Mouse (Mus musculus): ENCODE results near the gene Lhfpl2. TPM values are rescaled to one million over a fixed set of nuclear protein-coding genes. Genes with fewer than 3 reads are reported as not detected.

The Lhfpl2 gene
- polyA plus RNA-seq, 1 experiment from 2014 or later: 81.0 TPM

GRCm38 (mm10) chr13:94062349-94063111 lies 4.9 kb downstream of the Lhfpl2 start:
- H3K4me3 ChIP-seq (ENCODE audit: low read length): peak overlapping the region; percentile 17
- H3K4me1 ChIP-seq (ENCODE audit: control insufficient read depth, insufficient read depth, low read length): peaks cover 60% of the 10 kb centered on the region
- H3K9me3 ChIP-seq (ENCODE audit: control insufficient read depth, low read length): no peaks in the 10 kb centered on the region
- 16% methylated on average over 21 of the region's 21 CpGs for WGBS
- no peak overlapping the region; the same call in 1 of the 2 replicates for H3K9ac ChIP-seq (ENCODE audit: low read depth, low read length)
- H3K36me3 ChIP-seq (ENCODE audit: control insufficient read depth, insufficient read depth, low read length): no peaks in the 10 kb centered on the region; the same call in 1 of the 2 replicates
- no peaks in the 10 kb centered on the region for H3K27me3 ChIP-seq (ENCODE audit: control insufficient read depth, insufficient read depth, low read length)
- peak overlapping the region; percentile 77 for H3K27ac ChIP-seq (ENCODE audit: low read depth, low read length)
- peak overlapping the region; percentile 34 for H3K4me2 ChIP-seq (replicated peaks; ENCODE audit: low read depth, low read length)
- peak; percentile 40 for ATAC-seq (ENCODE audit: low FRiP score, low TSS enrichment)

GRCm38 (mm10) chr13:94063156-94063555 lies 5.6 kb downstream of the Lhfpl2 start:
- no peak overlapping the region; the same call in 1 of the 2 replicates for H3K9ac ChIP-seq (ENCODE audit: low read depth, low read length)
- no peaks in the 10 kb centered on the region for H3K27me3 ChIP-seq (ENCODE audit: control insufficient read depth, insufficient read depth, low read length)
- WGBS: 50% methylated on average over 8 of the region's 8 CpGs
- H3K36me3 ChIP-seq (ENCODE audit: control insufficient read depth, insufficient read depth, low read length): no peaks in the 10 kb centered on the region; the same call in 1 of the 2 replicates
- peak overlapping the region; percentile 17; the same call in 1 of the 2 replicates for H3K4me3 ChIP-seq (ENCODE audit: low read length)
- H3K4me2 ChIP-seq (replicated peaks; ENCODE audit: low read depth, low read length): peak overlapping the region; percentile 34; the same call in 1 of the 2 replicates
- peaks cover 67% of the 10 kb centered on the region for H3K4me1 ChIP-seq (ENCODE audit: control insufficient read depth, insufficient read depth, low read length)
- H3K9me3 ChIP-seq (ENCODE audit: control insufficient read depth, low read length): no peaks in the 10 kb centered on the region
- H3K27ac ChIP-seq (ENCODE audit: low read depth, low read length): peak overlapping the region; percentile 77
- no peak for ATAC-seq (ENCODE audit: low FRiP score, low TSS enrichment)

- Histone ChIP-seq H3K4me1 (ENCODE audit: control insufficient read depth, insufficient read depth, low read length) (peaks cover 74% of the 10 kb centered on the region), H3K4me3 (ENCODE audit: low read length) (no peak overlapping the region), H3K9ac (ENCODE audit: low read depth, low read length) (no peak overlapping the region), H3K27me3 (ENCODE audit: control insufficient read depth, insufficient read depth, low read length) (no peaks in the 10 kb centered on the region), H3K4me2 (replicated peaks; ENCODE audit: low read depth, low read length) (no peak overlapping the region), H3K9me3 (ENCODE audit: control insufficient read depth, low read length) (no peaks in the 10 kb centered on the region), H3K27ac (ENCODE audit: low read depth, low read length) (peak overlapping the region; percentile 26; the same call in 1 of the 2 replicates), H3K36me3 (ENCODE audit: control insufficient read depth, insufficient read depth, low read length) (no peaks in the 10 kb centered on the region; the same call in 1 of the 2 replicates)
- WGBS: 12% methylated on average over 7 of the region's 7 CpGs
- no peak for ATAC-seq (ENCODE audit: low FRiP score, low TSS enrichment)
Observed at GRCm38 (mm10) chr13:94064571-94064970, 7.0 kb downstream of the Lhfpl2 start.

GRCm38 (mm10) chr13:94065276-94066050 lies 7.9 kb downstream of the Lhfpl2 start:
- no peak overlapping the region for H3K9ac ChIP-seq (ENCODE audit: low read depth, low read length)
- peaks cover 83% of the 10 kb centered on the region for H3K4me1 ChIP-seq (ENCODE audit: control insufficient read depth, insufficient read depth, low read length)

GRCm38 (mm10) chr13:94066626-94067275 lies 9.2 kb downstream of the Lhfpl2 start:
- no peak overlapping the region for H3K4me3 ChIP-seq (ENCODE audit: low read length)
- H3K36me3 ChIP-seq (ENCODE audit: control insufficient read depth, insufficient read depth, low read length): peaks cover 8% of the 10 kb centered on the region
- no peak overlapping the region for H3K9ac ChIP-seq (ENCODE audit: low read depth, low read length)
- WGBS: 83% methylated on average over 5 of the region's 5 CpGs
- H3K9me3 ChIP-seq (ENCODE audit: control insufficient read depth, low read length): no peaks in the 10 kb centered on the region; the same call in 1 of the 2 replicates
- H3K4me2 ChIP-seq (replicated peaks; ENCODE audit: low read depth, low read length): no peak overlapping the region
- peak overlapping the region; percentile 80; the same call in 1 of the 2 replicates for H3K27ac ChIP-seq (ENCODE audit: low read depth, low read length)
- peaks cover 83% of the 10 kb centered on the region for H3K4me1 ChIP-seq (ENCODE audit: control insufficient read depth, insufficient read depth, low read length)
- H3K27me3 ChIP-seq (ENCODE audit: control insufficient read depth, insufficient read depth, low read length): no peaks in the 10 kb centered on the region
- ATAC-seq (ENCODE audit: low FRiP score, low TSS enrichment): no peak

More at GRCm38 (mm10) chr13:94065276-94066050, 7.9 kb downstream of the Lhfpl2 start:
- H3K4me3 ChIP-seq (ENCODE audit: low read length): no peak overlapping the region
- no peaks in the 10 kb centered on the region for H3K9me3 ChIP-seq (ENCODE audit: control insufficient read depth, low read length)
- ATAC-seq (ENCODE audit: low FRiP score, low TSS enrichment): no peak
- no peak overlapping the region for H3K4me2 ChIP-seq (replicated peaks; ENCODE audit: low read depth, low read length)
- peak overlapping the region; percentile 26; the same call in 1 of the 2 replicates for H3K27ac ChIP-seq (ENCODE audit: low read depth, low read length)
- H3K36me3 ChIP-seq (ENCODE audit: control insufficient read depth, insufficient read depth, low read length): no peaks in the 10 kb centered on the region; the same call in 1 of the 2 replicates
- H3K27me3 ChIP-seq (ENCODE audit: control insufficient read depth, insufficient read depth, low read length): no peaks in the 10 kb centered on the region
- WGBS: 49% methylated on average over 11 of the region's 11 CpGs

- H3K4me1 ChIP-seq (ENCODE audit: control insufficient read depth, insufficient read depth, low read length): peaks cover 87% of the 10 kb centered on the region
- peaks cover 11% of the 10 kb centered on the region for H3K36me3 ChIP-seq (ENCODE audit: control insufficient read depth, insufficient read depth, low read length)
- no peak overlapping the region for H3K4me2 ChIP-seq (replicated peaks; ENCODE audit: low read depth, low read length)
- no peaks in the 10 kb centered on the region for H3K27me3 ChIP-seq (ENCODE audit: control insufficient read depth, insufficient read depth, low read length)
- H3K9ac ChIP-seq (ENCODE audit: low read depth, low read length): no peak overlapping the region
- no peak overlapping the region for H3K4me3 ChIP-seq (ENCODE audit: low read length)
- no peaks in the 10 kb centered on the region; the same call in 1 of the 2 replicates for H3K9me3 ChIP-seq (ENCODE audit: control insufficient read depth, low read length)
- WGBS: 80% methylated on average over 1 of the region's 1 CpGs
- ATAC-seq (ENCODE audit: low FRiP score, low TSS enrichment): no peak
- H3K27ac ChIP-seq (ENCODE audit: low read depth, low read length): peak overlapping the region; percentile 80; the same call in 1 of the 2 replicates
Observed at GRCm38 (mm10) chr13:94068308-94068707, 10.7 kb downstream of the Lhfpl2 start.

GRCm38 (mm10) chr13:94069421-94070307 lies 12.1 kb downstream of the Lhfpl2 start:
- Histone ChIP-seq H3K4me2 (replicated peaks; ENCODE audit: low read depth, low read length) (peak overlapping the region; percentile 10; the same call in 1 of the 2 replicates), H3K36me3 (ENCODE audit: control insufficient read depth, insufficient read depth, low read length) (peaks cover 11% of the 10 kb centered on the region), H3K4me1 (ENCODE audit: control insufficient read depth, insufficient read depth, low read length) (peaks cover 88% of the 10 kb centered on the region), H3K9me3 (ENCODE audit: control insufficient read depth, low read length) (no peaks in the 10 kb centered on the region; the same call in 1 of the 2 replicates), H3K27ac (ENCODE audit: low read depth, low read length) (peak overlapping the region; percentile 80), H3K4me3 (ENCODE audit: low read length) (no peak overlapping the region), H3K9ac (ENCODE audit: low read depth, low read length) (no peak overlapping the region), H3K27me3 (ENCODE audit: control insufficient read depth, insufficient read depth, low read length) (no peaks in the 10 kb centered on the region)
- ATAC-seq (ENCODE audit: low FRiP score, low TSS enrichment): peak; percentile 88
- 32% methylated on average over 16 of the region's 16 CpGs for WGBS

- Histone ChIP-seq H3K4me1 (ENCODE audit: control insufficient read depth, insufficient read depth, low read length) (peaks cover 88% of the 10 kb centered on the region), H3K36me3 (ENCODE audit: control insufficient read depth, insufficient read depth, low read length) (peaks cover 11% of the 10 kb centered on the region), H3K9ac (ENCODE audit: low read depth, low read length) (no peak overlapping the region; the same call in 1 of the 2 replicates), H3K9me3 (ENCODE audit: control insufficient read depth, low read length) (no peaks in the 10 kb centered on the region; the same call in 1 of the 2 replicates), H3K4me3 (ENCODE audit: low read length) (no peak overlapping the region), H3K27me3 (ENCODE audit: control insufficient read depth, insufficient read depth, low read length) (no peaks in the 10 kb centered on the region), H3K27ac (ENCODE audit: low read depth, low read length) (peak overlapping the region; percentile 80), H3K4me2 (replicated peaks; ENCODE audit: low read depth, low read length) (0 out of 2 replicates have a peak overlapping the region, but pooled peaks have one; percentile 10)
- 81% methylated on average over 3 of the region's 3 CpGs for WGBS
- ATAC-seq (ENCODE audit: low FRiP score, low TSS enrichment): no peak
Observed at GRCm38 (mm10) chr13:94070308-94070619, 12.7 kb downstream of the Lhfpl2 start.
